Mouse (Mus musculus) forebrain, postnatal 0 days (tissue): ENCODE data around the gene Cd177. TPM values are rescaled to one million over a fixed set of nuclear protein-coding genes. Genes with fewer than 3 reads are reported as not detected.
"Not testable (repeated sequence)": the region's sequence is repeated elsewhere in the genome, so short reads cannot be mapped to it uniquely, and the experiment has no call there.

Experiments used
- ATAC-seq: fragments of 200-750 bp; cut with Nextera tagmentation; 2 replicates; pipeline ENCODE4 v1.8.0; 2017; ENCODE audit warnings: mild to moderate bottlenecking, moderate library complexity
- DNase-seq: peaks from one replicate; pipeline ENCODE4 v3.0.0-alpha.2; 2015
- H3K27ac ChIP-seq: fragments of 300-500 bp; sonication (generic); 2 replicates; pipeline ENCODE4 v1.5.1; 2014; ENCODE audit warnings: low read depth, mild to moderate bottlenecking, antibody characterized with exemption, low read length, moderate library complexity, mixed read lengths
- H3K27me3 ChIP-seq: fragments of 300-500 bp; sonication (generic); 2 replicates; pipeline ENCODE4 v1.6.1; 2014; ENCODE audit warnings: mild to moderate bottlenecking, low read length, mixed read lengths; ENCODE audit not compliant: insufficient read depth
- H3K36me3 ChIP-seq: fragments of 300-500 bp; sonication (generic); 2 replicates; pipeline ENCODE4 v1.6.1; 2014; ENCODE audit warnings: mild to moderate bottlenecking, moderate library complexity; ENCODE audit not compliant: insufficient read depth
- H3K4me1 ChIP-seq: fragments of 300-500 bp; sonication (generic); 2 replicates; pipeline ENCODE4 v1.6.1; 2014; ENCODE audit warnings: antibody characterized with exemption; ENCODE audit not compliant: insufficient read depth
- H3K4me2 ChIP-seq: fragments of 300-500 bp; sonication (generic); 2 replicates; pipeline ENCODE4 v1.6.1; 2014; ENCODE audit warnings: low read depth, mild to moderate bottlenecking, moderate library complexity
- H3K4me3 ChIP-seq: fragments of 300-500 bp; sonication (generic); 2 replicates; pipeline ENCODE4 v1.5.1; 2014; ENCODE audit warnings: low read depth, low read length, mixed read lengths
- H3K9ac ChIP-seq: fragments of 300-500 bp; sonication (generic); 2 replicates; pipeline ENCODE4 v1.6.1; 2014; ENCODE audit warnings: mild to moderate bottlenecking
- H3K9me3 ChIP-seq: fragments of 300-500 bp; sonication (generic); 2 replicates; pipeline ENCODE4 v1.6.1; 2016; ENCODE audit warnings: low read length
- CTCF ChIP-seq: sonication (generic); IDR thresholded peaks from 2 replicates; pipeline ENCODE4 v1.5.1; 2016; ENCODE audit warnings: antibody characterized with exemption, control low read depth, low read depth
- WGBS: fragments of 180-500 bp; shearing (Covaris S2); extraction: QIAGEN DNeasy Blood & Tissue Kit; methylation state at CpG from one replicate; pipeline ENCODE4 v1.1.7; 2014; 5-methylcytosine and 5-hydroxymethylcytosine counted together
- polyA plus RNA-seq: library from polyadenylated mRNA; unstranded; fragments of >200 nt; fragmentation: Nextera tagmentation; extraction: Ambion mirVana; gene quantifications from 2 replicates; pipeline ENCODE4 v1.2.1, GENCODE M21; 2015
- total RNA-seq: library from RNA; depleted of rRNA; stranded (reverse); fragments of >200 nt; gene quantifications from 2 replicates; pipeline ENCODE4 v1.2.3, GENCODE M21; 2014; rRNA removed

Gene Cd177
- total RNA-seq (0.48 TPM in 1 of 2 replicates, not detected in the other), polyA plus RNA-seq (0.27 and 0.28 TPM in 2 replicates)

GRCm38 (mm10) chr7:24760211-24760610, at the start of gene Cd177:
Gene Cd177, minus strand, starts transcription at chr7:24760311.
- Histone ChIP-seq H3K36me3 (no peaks in the 10 kb centered on the region), H3K9ac (no peak within 1 kb of the TSS), H3K4me3 (no peak within 1 kb of the TSS), H3K27ac (no peak within 1 kb of the TSS), H3K4me1 (no peaks in the 10 kb centered on the region), H3K4me2 (no peak within 1 kb of the TSS), H3K9me3 (no peaks in the 10 kb centered on the region), H3K27me3 (no peaks in the 10 kb centered on the region)
- 88% methylated on average over 6 of the region's 6 CpGs for WGBS
- DNase-seq (no peak), ATAC-seq (no peak)
- TF ChIP-seq CTCF = no peak

- ATAC-seq (no peak), DNase-seq (no peak)
- Histone ChIP-seq H3K27me3 (no peaks in the 10 kb centered on the region), H3K4me1 (no peaks in the 10 kb centered on the region), H3K9me3 (no peaks in the 10 kb centered on the region), H3K27ac (no peak overlapping the region), H3K4me3 (no peak overlapping the region), H3K36me3 (no peaks in the 10 kb centered on the region), H3K4me2 (no peak overlapping the region), H3K9ac (no peak overlapping the region)
- TF ChIP-seq CTCF = no peak
- 35% methylated on average over 2 of the region's 2 CpGs for WGBS
Measured at GRCm38 (mm10) chr7:24809041-24809440, 48.9 kb upstream of the Cd177 start.

GRCm38 (mm10) chr7:24804826-24805225, 44.7 kb upstream of the Cd177 start:
- no peak overlapping the region for H3K9ac ChIP-seq

GRCm38 (mm10) chr7:24802149-24802767, 42.1 kb upstream of the Cd177 start:
- 79% methylated on average over 7 of the region's 7 CpGs for WGBS
- Histone ChIP-seq H3K27me3 (no peaks in the 10 kb centered on the region), H3K36me3 (no peaks in the 10 kb centered on the region), H3K9ac (no peak overlapping the region), H3K4me3 (no peak overlapping the region), H3K4me2 (no peak overlapping the region), H3K9me3 (no peaks in the 10 kb centered on the region), H3K27ac (no peak overlapping the region), H3K4me1 (no peaks in the 10 kb centered on the region)
- no peak for ATAC-seq
- DNase-seq = no peak
- TF ChIP-seq CTCF = no peak

More at GRCm38 (mm10) chr7:24804826-24805225, 44.7 kb upstream of the Cd177 start:
- no peak overlapping the region for H3K4me3 ChIP-seq
- ATAC-seq = no peak
- no peaks in the 10 kb centered on the region for H3K9me3 ChIP-seq
- no peak for TF ChIP-seq CTCF
- no peaks in the 10 kb centered on the region for H3K27me3 ChIP-seq
- no peak overlapping the region for H3K27ac ChIP-seq
- H3K4me1 ChIP-seq = no peaks in the 10 kb centered on the region
- no peaks in the 10 kb centered on the region for H3K36me3 ChIP-seq
- no peak overlapping the region for H3K4me2 ChIP-seq
- 56% methylated on average over 6 of the region's 6 CpGs for WGBS
- DNase-seq = no peak

- Histone ChIP-seq H3K27me3 (no peaks in the 10 kb centered on the region), H3K4me1 (no peaks in the 10 kb centered on the region), H3K9me3 (0 out of 2 replicates have a peak, but pooled peaks cover 13% of the 10 kb centered on the region), H3K27ac (no peak overlapping the region), H3K36me3 (no peaks in the 10 kb centered on the region), H3K4me2 (no peak overlapping the region), H3K4me3 (no peak overlapping the region), H3K9ac (no peak overlapping the region)
- ATAC-seq (no peak), DNase-seq (no peak)
- no peak for TF ChIP-seq CTCF
- 100% methylated on average over 1 of the region's 1 CpGs for WGBS
Measured at GRCm38 (mm10) chr7:24797918-24798317, 37.8 kb upstream of the Cd177 start.

GRCm38 (mm10) chr7:24776918-24777317, 16.8 kb upstream of the Cd177 start, which contains the start of gene Ceacam10:
Gene Ceacam10, plus strand, starts transcription at chr7:24777206.
- not testable (repeated sequence) for H3K9ac ChIP-seq, H3K4me3 ChIP-seq, H3K36me3 ChIP-seq, DNase-seq, H3K27ac ChIP-seq, H3K9me3 ChIP-seq, H3K4me1 ChIP-seq, H3K4me2 ChIP-seq, H3K27me3 ChIP-seq, ATAC-seq
- WGBS = 47% methylated on average over 4 of the region's 4 CpGs

- Histone ChIP-seq H3K27ac (no peak overlapping the region), H3K4me2 (no peak overlapping the region), H3K36me3 (no peaks in the 10 kb centered on the region), H3K9ac (no peak overlapping the region), H3K4me3 (no peak overlapping the region), H3K27me3 (no peaks in the 10 kb centered on the region), H3K9me3 (no peaks in the 10 kb centered on the region), H3K4me1 (no peaks in the 10 kb centered on the region)
- DNase-seq = no peak
- no peak for ATAC-seq
- TF ChIP-seq CTCF = no peak
- 79% methylated on average over 2 of the region's 2 CpGs for WGBS
Measured at GRCm38 (mm10) chr7:24776145-24776544, 16.0 kb upstream of the Cd177 start.
